Mouse (Mus musculus) megakaryocyte, embryonic 14.5 days (primary cell): ENCODE measurements around the gene Galnt10. TPM values are rescaled to one million over a fixed set of nuclear protein-coding genes. Genes with fewer than 3 reads are reported as not detected.
"Not testable (repeated sequence)": the region's sequence is repeated elsewhere in the genome, so short reads cannot be mapped to it uniquely, and the experiment has no call there.

ENCODE experiments used
- H3K27me3 ChIP-seq: replicated peaks from 2 replicates; pipeline ENCODE3; 2012; ENCODE audit warnings: inconsistent platforms
- H3K36me3 ChIP-seq: replicated peaks from 2 replicates; pipeline ENCODE3; 2012; ENCODE audit warnings: low read length, inconsistent platforms, mixed read lengths
- H3K4me1 ChIP-seq: 2 replicates; pipeline ENCODE4 v1.6.1; 2012; ENCODE audit warnings: inconsistent platforms
- H3K4me3 ChIP-seq: replicated peaks from 2 replicates; pipeline ENCODE3; 2012; ENCODE audit warnings: moderate library complexity, mild to moderate bottlenecking, inconsistent platforms
- H3K9me3 ChIP-seq: 2 replicates; pipeline ENCODE4 v1.6.1; 2012; ENCODE audit warnings: inconsistent platforms
- FLI1 ChIP-seq: IDR thresholded peaks from 2 replicates; pipeline ENCODE4 v1.6.1; 2012; ENCODE audit warnings: low read length, inconsistent platforms, mixed read lengths
- GATA1 ChIP-seq: IDR thresholded peaks from 3 replicates; pipeline ENCODE4 v1.6.1; 2012; ENCODE audit warnings: mixed read lengths, low read length, inconsistent platforms, borderline replicate concordance
- polyA plus RNA-seq: library from polyadenylated mRNA; stranded (reverse); fragments of >175 nt; gene quantifications from 2 replicates; pipeline ENCODE4 v1.2.3, GENCODE M21; 2012; ENCODE audit warnings: low replicate concordance; ENCODE audit not compliant: insufficient read depth

Galnt10 gene
- polyA plus RNA-seq, 1 experiment = 0.74 TPM

- Histone ChIP-seq H3K4me1 (peaks cover 64% of the 10 kb centered on the region), H3K9me3 (0 out of 2 replicates have a peak, but pooled peaks cover 3% of the 10 kb centered on the region), H3K27me3 (peaks cover 2% of the 10 kb centered on the region), H3K4me3 (peak overlapping the region; percentile 83), H3K36me3 (peaks cover 78% of the 10 kb centered on the region)
- TF ChIP-seq GATA1 (peak; percentile 78; the same call in 1 of the 3 replicates), FLI1 (no peak)
Measured at GRCm38 (mm10) chr11:57812212-57812611, 167.0 kb downstream of the Galnt10 start.

- H3K4me3 ChIP-seq = no peak overlapping the region
- H3K27me3 ChIP-seq = peaks cover 7% of the 10 kb centered on the region
- peaks cover 55% of the 10 kb centered on the region for H3K4me1 ChIP-seq
- H3K36me3 ChIP-seq = peaks cover 64% of the 10 kb centered on the region
- H3K9me3 ChIP-seq = 0 out of 2 replicates have a peak, but pooled peaks cover 3% of the 10 kb centered on the region
- TF ChIP-seq GATA1 (no peak), FLI1 (no peak)
Measured at GRCm38 (mm10) chr11:57813641-57814040, 168.4 kb downstream of the Galnt10 start.

- Histone ChIP-seq H3K36me3 (peaks cover 25% of the 10 kb centered on the region), H3K27me3 (peaks cover 16% of the 10 kb centered on the region), H3K4me1 (peaks cover 22% of the 10 kb centered on the region), H3K9me3 (0 out of 2 replicates have a peak, but pooled peaks cover 3% of the 10 kb centered on the region), H3K4me3 (no peak overlapping the region)
- TF ChIP-seq GATA1 (no peak), FLI1 (no peak)
Measured at GRCm38 (mm10) chr11:57818189-57818588, 172.9 kb downstream of the Galnt10 start.

GRCm38 (mm10) chr11:57819999-57820581 is 174.8 kb downstream of the Galnt10 start:
- Histone ChIP-seq H3K9me3 (0 out of 2 replicates have a peak, but pooled peaks cover 3% of the 10 kb centered on the region), H3K4me1 (peaks cover 5% of the 10 kb centered on the region), H3K27me3 (peaks cover 30% of the 10 kb centered on the region), H3K36me3 (peaks cover 7% of the 10 kb centered on the region), H3K4me3 (peak overlapping the region; percentile 60)
- TF ChIP-seq GATA1 = no peak
- TF ChIP-seq FLI1 = no peak

GRCm38 (mm10) chr11:57823159-57823558 is 177.9 kb downstream of the Galnt10 start:
- H3K27me3 ChIP-seq = peaks cover 53% of the 10 kb centered on the region
- H3K4me1 ChIP-seq = peaks cover 19% of the 10 kb centered on the region
- not testable (repeated sequence) for H3K36me3 ChIP-seq, H3K4me3 ChIP-seq, H3K9me3 ChIP-seq

- Histone ChIP-seq H3K4me3 (no peak overlapping the region), H3K4me1 (peaks cover 24% of the 10 kb centered on the region), H3K36me3 (no peaks in the 10 kb centered on the region), H3K27me3 (peaks cover 55% of the 10 kb centered on the region), H3K9me3 (no peaks in the 10 kb centered on the region)
- TF ChIP-seq FLI1 (no peak), GATA1 (no peak)
Measured at GRCm38 (mm10) chr11:57823714-57824113, 178.5 kb downstream of the Galnt10 start.

- H3K4me3 ChIP-seq, H3K9me3 ChIP-seq, H3K36me3 ChIP-seq: not testable (repeated sequence)
- peaks cover 25% of the 10 kb centered on the region for H3K4me1 ChIP-seq
- H3K27me3 ChIP-seq = peaks cover 65% of the 10 kb centered on the region
Measured at GRCm38 (mm10) chr11:57825234-57825633, 180.0 kb downstream of the Galnt10 start.

GRCm38 (mm10) chr11:57827048-57827914 is 182.0 kb downstream of the Galnt10 start:
- TF ChIP-seq GATA1 (no peak), FLI1 (no peak)
- Histone ChIP-seq H3K9me3 (0 out of 2 replicates have a peak, but pooled peaks cover 4% of the 10 kb centered on the region), H3K36me3 (no peaks in the 10 kb centered on the region), H3K27me3 (peaks cover 83% of the 10 kb centered on the region), H3K4me1 (peaks cover 29% of the 10 kb centered on the region), H3K4me3 (peak overlapping the region; percentile 88)

- H3K36me3 ChIP-seq = no peaks in the 10 kb centered on the region
- peak overlapping the region; percentile 88 for H3K4me3 ChIP-seq
- TF ChIP-seq GATA1 (no peak), FLI1 (no peak)
- H3K27me3 ChIP-seq = peaks cover 90% of the 10 kb centered on the region
- 0 out of 2 replicates have a peak, but pooled peaks cover 8% of the 10 kb centered on the region for H3K9me3 ChIP-seq
- peaks cover 29% of the 10 kb centered on the region for H3K4me1 ChIP-seq
Measured at GRCm38 (mm10) chr11:57827915-57828545, 182.8 kb downstream of the Galnt10 start.
